ENCODE assay signal across 8 mouse cellular contexts in the genomic region with DNA sequence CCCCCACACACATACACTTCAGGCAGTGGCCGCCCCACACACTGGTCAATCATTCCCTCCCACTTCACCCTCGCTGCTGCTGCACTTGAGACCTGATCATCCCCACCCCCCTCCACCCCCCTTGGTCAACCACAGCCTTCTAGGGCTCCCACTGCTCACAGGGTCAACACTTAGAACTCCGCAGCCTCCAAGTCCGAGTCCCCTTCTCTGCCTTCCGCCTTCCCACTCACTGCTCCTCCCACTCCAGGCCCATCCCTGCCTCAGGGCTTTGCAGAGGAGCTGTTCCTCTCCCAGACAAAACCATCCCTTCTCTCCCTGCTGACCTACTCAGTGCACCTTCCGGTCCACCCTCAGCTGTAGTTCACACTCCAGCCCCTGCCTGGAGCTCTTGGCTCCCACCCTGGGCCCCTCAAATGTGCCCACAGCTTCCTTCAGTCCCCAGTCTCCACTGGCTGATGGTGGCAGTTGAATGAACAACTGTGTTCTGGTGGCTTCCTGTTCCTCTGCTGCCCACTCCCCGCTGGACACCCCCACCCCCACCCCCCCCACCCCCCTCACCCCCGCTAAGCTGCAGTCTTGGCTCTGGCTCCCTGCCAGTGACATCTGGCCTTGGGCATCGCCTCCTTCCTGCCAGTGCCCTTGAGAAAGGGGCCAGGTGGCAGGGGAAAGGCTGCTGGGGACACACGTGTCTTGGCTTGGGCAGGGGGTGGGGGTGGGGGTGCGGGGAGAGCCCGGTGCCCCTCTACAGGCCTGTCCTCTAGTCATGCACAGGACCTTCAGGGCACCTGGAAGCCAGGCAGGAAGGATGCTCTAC. TPM values are rescaled to one million over a fixed set of nuclear protein-coding genes. Genes with fewer than 3 reads are reported as not detected.
DNase-seq lines count a peak whose midpoint lies in the region; ATAC-seq and TF ChIP-seq lines count a peak whose summit lies in the region.

No protein-coding gene starts in this region.

- no peak for TF ChIP-seq CTCF in hindbrain, postnatal 0 days (IDR thresholded peaks at IDR 0.05; ENCODE audit: low read depth)
- TF ChIP-seq CTCF in small intestine, adult 2 months (IDR thresholded peaks at IDR 0.05; ENCODE audit: extremely low read depth, insufficient read length, insufficient replicate concordance, low read depth, low read length): no peak

- peak; percentile 14 for ATAC-seq in forebrain, embryonic 16.5 days
- peak; percentile 42 for ATAC-seq in hindbrain, postnatal 0 days
- ATAC-seq in monocyte, adult 5-6 weeks (replicated peaks; ENCODE audit: insufficient number of reproducible peaks, low FRiP score, low TSS enrichment, poor library complexity, severe bottlenecking): no peak

- WGBS in forebrain, embryonic 16.5 days: 7% methylated on average over 12 of the region's 12 CpGs
- WGBS in hindbrain, postnatal 0 days: 3% methylated on average over 10 of the region's 12 CpGs
- 19% methylated on average over 12 of the region's 12 CpGs for WGBS in small intestine, adult 2 months

- no peak for TF ChIP-seq POLR2A in small intestine, adult 2 months (IDR thresholded peaks at IDR 0.05; ENCODE audit: low read depth, low read length)

- no peak overlapping the region for H3K27ac ChIP-seq in forebrain, embryonic 16.5 days (ENCODE audit: low read length)
- peak overlapping the region; percentile 45; the same call in 1 of the 2 replicates for H3K27ac ChIP-seq in hindbrain, postnatal 0 days
- H3K27ac ChIP-seq in small intestine, adult 2 months (ENCODE audit: insufficient read depth, low read depth, low read length): no peak overlapping the region

- H3K4me1 ChIP-seq in forebrain, embryonic 16.5 days (replicated peaks; ENCODE audit: control insufficient read depth, insufficient read depth, low read length): peaks cover 39% of the 10 kb centered on the region
- peaks cover 27% of the 10 kb centered on the region for H3K4me1 ChIP-seq in hindbrain, postnatal 0 days (ENCODE audit: insufficient read depth, low read length)
- peaks cover 18% of the 10 kb centered on the region for H3K4me1 ChIP-seq in small intestine, adult 2 months (ENCODE audit: control insufficient read depth, insufficient read depth, insufficient read length, low read length)

- H3K9ac ChIP-seq in forebrain, embryonic 16.5 days (replicated peaks; ENCODE audit: low read depth, low read length): no peak overlapping the region
- H3K9ac ChIP-seq in hindbrain, postnatal 0 days (replicated peaks; ENCODE audit: low read length): 0 out of 2 replicates have a peak overlapping the region, but pooled peaks have one; percentile 25

- H3K27me3 ChIP-seq in forebrain, embryonic 16.5 days (replicated peaks; ENCODE audit: control insufficient read depth, insufficient read depth, low read length): peaks cover 30% of the 10 kb centered on the region
- no peaks in the 10 kb centered on the region for H3K27me3 ChIP-seq in hindbrain, postnatal 0 days (ENCODE audit: insufficient read depth, low read length)
- no peaks in the 10 kb centered on the region for H3K27me3 ChIP-seq in small intestine, adult 2 months (ENCODE audit: control insufficient read depth, insufficient read depth, low read length)

- H3K36me3 ChIP-seq in forebrain, embryonic 16.5 days (ENCODE audit: control insufficient read depth, insufficient read depth): no peaks in the 10 kb centered on the region
- no peaks in the 10 kb centered on the region for H3K36me3 ChIP-seq in hindbrain, postnatal 0 days (ENCODE audit: insufficient read depth, low read length)
- H3K36me3 ChIP-seq in small intestine, adult 2 months (ENCODE audit: control insufficient read depth, insufficient read depth, low read length): no peaks in the 10 kb centered on the region

- no peak overlapping the region for H3K4me3 ChIP-seq in forebrain, embryonic 16.5 days (replicated peaks; ENCODE audit: low read length)
- no peak overlapping the region for H3K4me3 ChIP-seq in hindbrain, postnatal 0 days (ENCODE audit: low read length)
- H3K4me3 ChIP-seq in small intestine, adult 2 months (ENCODE audit: low read depth, low read length): peak overlapping the region; percentile 32

- H3K9me3 ChIP-seq in forebrain, embryonic 16.5 days (ENCODE audit: control insufficient read depth, low read length): no peaks in the 10 kb centered on the region
- H3K9me3 ChIP-seq in hindbrain, postnatal 0 days (ENCODE audit: low read length): no peaks in the 10 kb centered on the region

- no peak overlapping the region for H3K4me2 ChIP-seq in forebrain, embryonic 16.5 days (ENCODE audit: low read length)
- H3K4me2 ChIP-seq in hindbrain, postnatal 0 days (ENCODE audit: low read depth, low read length): peak overlapping the region; percentile 24; the same call in 1 of the 2 replicates

- DNase-seq in gastrocnemius, adult 18-20 months (ENCODE audit: low spot score): peak; percentile 50
- DNase-seq in gastrocnemius, postnatal 10 days: no peak
- peak; percentile 77 for DNase-seq in adrenal gland, postnatal 10 days
- DNase-seq in hindbrain, postnatal 0 days (ENCODE audit: low spot score): peak; percentile 82
- peak; percentile 73 for DNase-seq in lung, postnatal 10 days

RNA-seq across cellular contexts. Expression of a gene that starts 3.5 kb away (rescaled TPM):
- 1 to 10 TPM; 4.5 to 6.1 TPM for total RNA-seq in gastrocnemius, adult 18-20 months (2021)
- 1 to 10 TPM; 2.2 to 3.1 TPM for total RNA-seq in gastrocnemius, postnatal 10 days (2021)
- total RNA-seq in adrenal gland, postnatal 10 days (2021): 10 to 100 TPM in 1 of 2 experiments, 1 to 10 TPM in 1; 8.7 to 10.8 TPM
- 3.5 and 3.7 TPM in 2 replicates for polyA plus RNA-seq in forebrain, embryonic 16.5 days (2015; fragmentation: Nextera tagmentation; extraction: Ambion mirVana)
- 5.3 and 5.4 TPM in 2 replicates for total RNA-seq in hindbrain, postnatal 0 days (2014; rRNA removed)
- polyA plus RNA-seq in hindbrain, postnatal 0 days (2015; fragmentation: Nextera tagmentation; extraction: Ambion mirVana): 6.2 and 6.6 TPM in 2 replicates
- polyA plus RNA-seq in small intestine, adult 2 months (2012; rRNA removed): 7.3 and 34.4 TPM in 2 replicates
- not detected in 3 replicates for total RNA-seq in monocyte, adult 5-6 weeks (2017)

RNA-seq across cellular contexts. Expression of a gene that starts 8.7 kb away (rescaled TPM):
- 1 to 10 TPM; 3.1 to 3.3 TPM for total RNA-seq in gastrocnemius, adult 18-20 months (2021)
- 1 to 10 TPM; 1.6 to 1.8 TPM for total RNA-seq in gastrocnemius, postnatal 10 days (2021)
- 1 to 10 TPM; 1.1 to 1.8 TPM for total RNA-seq in adrenal gland, postnatal 10 days (2021)
- 2.7 and 3.4 TPM in 2 replicates for polyA plus RNA-seq in forebrain, embryonic 16.5 days (2015; fragmentation: Nextera tagmentation; extraction: Ambion mirVana)
- total RNA-seq in hindbrain, postnatal 0 days (2014; rRNA removed): 4.2 and 4.3 TPM in 2 replicates
- polyA plus RNA-seq in hindbrain, postnatal 0 days (2015; fragmentation: Nextera tagmentation; extraction: Ambion mirVana): 0.97 and 1.3 TPM in 2 replicates
- polyA plus RNA-seq in small intestine, adult 2 months (2012; rRNA removed): 0.33 and 0.58 TPM in 2 replicates
- 0.75 to 2.4 TPM (median 1.8 TPM) in 3 replicates for total RNA-seq in monocyte, adult 5-6 weeks (2017)

RNA-seq across cellular contexts. Expression of a gene that starts 23.0 kb away (rescaled TPM):
- 1 to 10 TPM; 4.9 to 7.4 TPM for total RNA-seq in gastrocnemius, adult 18-20 months (2021)
- 1 to 10 TPM; 4.4 to 9.4 TPM for total RNA-seq in gastrocnemius, postnatal 10 days (2021)
- 10 to 100 TPM; 10.9 to 18.1 TPM for total RNA-seq in adrenal gland, postnatal 10 days (2021)
- 27.1 and 32.6 TPM in 2 replicates for polyA plus RNA-seq in forebrain, embryonic 16.5 days (2015; fragmentation: Nextera tagmentation; extraction: Ambion mirVana)
- 28.8 and 41.8 TPM in 2 replicates for total RNA-seq in hindbrain, postnatal 0 days (2014; rRNA removed)
- polyA plus RNA-seq in hindbrain, postnatal 0 days (2015; fragmentation: Nextera tagmentation; extraction: Ambion mirVana): 43.7 and 45.5 TPM in 2 replicates
- 17.8 and 20.4 TPM in 2 replicates for polyA plus RNA-seq in small intestine, adult 2 months (2012; rRNA removed)
- total RNA-seq in monocyte, adult 5-6 weeks (2017): 2.0 to 3.2 TPM (median 2.7 TPM) in 3 replicates

RNA-seq across cellular contexts. Expression of a gene that starts 30.3 kb away (rescaled TPM):
- 1 to 10 TPM; 4.4 to 4.7 TPM for total RNA-seq in gastrocnemius, adult 18-20 months (2021)
- 1 to 10 TPM; 7.3 to 9.7 TPM for total RNA-seq in gastrocnemius, postnatal 10 days (2021)
- 10 to 100 TPM; 17.3 to 24.7 TPM for total RNA-seq in adrenal gland, postnatal 10 days (2021)
- polyA plus RNA-seq in forebrain, embryonic 16.5 days (2015; fragmentation: Nextera tagmentation; extraction: Ambion mirVana): 51.4 and 55.1 TPM in 2 replicates
- 22.4 and 31.5 TPM in 2 replicates for total RNA-seq in hindbrain, postnatal 0 days (2014; rRNA removed)
- polyA plus RNA-seq in hindbrain, postnatal 0 days (2015; fragmentation: Nextera tagmentation; extraction: Ambion mirVana): 39.0 and 40.9 TPM in 2 replicates
- polyA plus RNA-seq in small intestine, adult 2 months (2012; rRNA removed): 16.4 and 34.7 TPM in 2 replicates
- total RNA-seq in monocyte, adult 5-6 weeks (2017): 4.8 to 5.8 TPM (median 5.0 TPM) in 3 replicates

RNA-seq across cellular contexts. Expression of a gene that starts 31.0 kb away (rescaled TPM):
- 10 to 100 TPM; 10.2 to 10.6 TPM for total RNA-seq in gastrocnemius, adult 18-20 months (2021)
- total RNA-seq in gastrocnemius, postnatal 10 days (2021): 10 to 100 TPM; 13.0 to 18.4 TPM
- 10 to 100 TPM; 15.2 to 26.7 TPM for total RNA-seq in adrenal gland, postnatal 10 days (2021)
- 13.8 and 16.5 TPM in 2 replicates for polyA plus RNA-seq in forebrain, embryonic 16.5 days (2015; fragmentation: Nextera tagmentation; extraction: Ambion mirVana)
- total RNA-seq in hindbrain, postnatal 0 days (2014; rRNA removed): 58.5 and 73.9 TPM in 2 replicates
- polyA plus RNA-seq in hindbrain, postnatal 0 days (2015; fragmentation: Nextera tagmentation; extraction: Ambion mirVana): 17.7 and 18.6 TPM in 2 replicates
- polyA plus RNA-seq in small intestine, adult 2 months (2012; rRNA removed): 11.3 and 24.2 TPM in 2 replicates
- total RNA-seq in monocyte, adult 5-6 weeks (2017): 0.38 to 3.9 TPM (median 1.1 TPM) in 3 replicates
